Mouse (Mus musculus) megakaryocyte, adult 5-6 weeks (primary cell): ENCODE data around the gene Sh3pxd2b. TPM values are rescaled to one million over a fixed set of nuclear protein-coding genes. Genes with fewer than 3 reads are reported as not detected.

ENCODE experiments used
- ATAC-seq: 2 replicates; pipeline ENCODE4 v1.8.0; 2016; ENCODE audit warnings: mild to moderate bottlenecking, inconsistent platforms; ENCODE audit not compliant: poor library complexity, severe bottlenecking
- total RNA-seq, 2 experiments: library from RNA; stranded (forward) in 1 of 2; stranded (reverse) in 1 of 2; fragments of 153-499, 151-499 nt in 1 of 2; fragments of 221-1000, 200-1000 nt in 1 of 2; gene quantifications; 2 replicates each; pipeline versions ENCODE4 v1.2.3 to v1.2.4; 2015 to 2017

Gene Sh3pxd2b
- total RNA-seq (2015) (5.3 and 7.0 TPM in 2 replicates), total RNA-seq (2017) (2.4 and 2.9 TPM in 2 replicates)

- ATAC-seq: peak; percentile 34
These were observed at the start of gene Sh3pxd2b for GRCm38 (mm10) chr11:32347607-32348432. Sh3pxd2b (plus strand) TSS chr11:32347820.

DNA sequence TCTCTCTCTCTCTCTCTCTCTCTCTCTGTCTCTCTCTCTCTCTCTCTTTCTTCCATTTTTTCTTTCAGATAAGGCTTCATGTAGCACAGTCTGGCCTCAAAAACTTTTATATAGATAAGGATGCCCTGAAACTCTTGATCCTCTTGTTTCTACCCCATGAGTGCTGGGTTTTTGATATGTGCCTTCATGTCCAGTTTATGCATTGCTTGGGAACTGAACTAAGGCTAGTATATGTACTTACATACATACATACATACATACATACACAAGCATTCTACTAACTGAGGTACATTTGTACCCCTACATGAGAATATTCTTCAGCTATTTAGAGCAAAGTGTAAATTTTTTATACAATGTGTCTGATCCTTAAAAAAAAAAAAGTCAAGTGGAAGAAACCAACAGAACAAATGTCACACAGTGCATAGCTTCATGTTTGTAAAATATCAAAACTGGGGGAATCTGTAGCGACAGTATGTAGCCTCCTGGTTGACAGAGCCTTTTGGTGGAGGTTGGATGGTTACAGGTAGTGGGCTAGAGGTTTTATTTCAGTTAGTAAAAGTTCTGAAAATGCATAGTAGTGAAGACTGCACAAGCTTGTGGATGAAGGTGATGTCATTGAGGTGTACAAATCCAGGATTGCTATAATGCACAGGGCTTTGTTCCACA lies 49.6 kb upstream of the Sh3pxd2b start:
- no peak for ATAC-seq

GRCm38 (mm10) chr11:32298532-32298918 lies 49.1 kb upstream of the Sh3pxd2b start:
- ATAC-seq: no peak

GRCm38 (mm10) chr11:32299865-32300264 lies 47.8 kb upstream of the Sh3pxd2b start, which contains the start of gene Hbq1a:
Hbq1a (plus strand) TSS chr11:32300069.
- peak; percentile 77 for ATAC-seq

DNA sequence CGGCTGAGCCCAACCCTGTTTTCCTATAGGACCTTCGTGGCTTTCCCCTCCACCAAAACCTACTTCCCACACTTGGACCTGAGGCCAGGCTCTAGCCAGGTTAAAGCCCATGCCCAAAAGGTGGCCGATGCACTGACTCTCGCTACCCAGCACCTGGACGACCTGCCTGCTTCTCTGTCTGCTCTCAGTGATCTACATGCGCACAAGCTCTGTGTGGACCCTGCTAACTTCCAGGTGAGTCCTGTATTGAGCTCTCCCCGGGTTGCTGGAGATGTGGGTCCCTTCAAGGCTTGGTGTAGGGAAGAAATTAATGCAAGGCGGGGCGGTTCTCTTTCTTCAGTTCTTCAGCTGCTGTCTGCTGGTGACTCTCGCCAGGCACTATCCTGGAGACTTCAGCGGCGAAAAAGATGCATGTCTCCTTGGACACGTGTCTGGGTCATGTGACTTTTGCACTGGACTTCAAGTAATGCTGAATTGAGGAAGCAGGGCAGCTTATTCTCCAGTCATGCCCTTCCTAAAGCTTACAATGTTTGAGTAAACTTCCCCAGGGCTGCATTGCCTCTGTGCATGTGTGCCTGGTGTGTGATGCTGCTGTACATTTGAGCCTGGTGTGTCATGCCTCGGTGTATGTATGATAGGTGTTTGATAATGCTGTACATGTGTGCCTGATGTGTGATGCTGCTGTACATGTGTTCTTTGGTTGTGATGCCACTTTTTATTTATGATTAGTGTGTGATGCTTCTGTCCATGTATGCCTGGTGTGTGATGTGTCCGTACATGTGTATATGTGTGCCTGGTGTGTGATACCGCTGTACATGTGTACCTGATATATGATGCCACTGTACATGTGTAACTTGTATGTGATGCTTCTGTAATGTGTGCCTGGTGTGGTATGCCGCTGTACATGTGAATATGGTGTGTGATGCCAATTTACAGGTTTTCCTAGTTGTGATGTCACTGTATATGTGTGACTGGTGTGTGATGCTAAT lies 47.0 kb upstream of the Sh3pxd2b start:
- ATAC-seq: peak; percentile 36

DNA sequence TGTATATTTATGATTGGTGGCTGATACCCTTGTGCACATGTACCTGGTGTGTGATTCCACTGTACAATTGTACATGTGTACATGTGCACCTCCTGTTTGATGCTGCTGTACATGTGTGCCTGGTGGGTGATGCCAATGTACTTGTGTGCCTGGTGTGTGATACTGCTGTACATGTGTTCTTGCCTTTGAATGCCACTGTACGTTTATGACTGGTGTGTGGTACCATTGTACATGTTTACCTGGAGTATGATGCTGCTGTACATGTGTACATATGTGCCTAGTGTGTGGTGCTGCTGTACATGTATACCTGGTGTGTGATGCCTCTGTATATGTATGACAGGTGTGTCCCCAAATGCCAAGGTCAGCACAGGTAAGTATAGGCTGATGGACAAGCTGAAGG lies 46.1 kb upstream of the Sh3pxd2b start:
- no peak for ATAC-seq

GRCm38 (mm10) chr11:32302824-32303419 lies 44.7 kb upstream of the Sh3pxd2b start:
- ATAC-seq: no peak

DNA sequence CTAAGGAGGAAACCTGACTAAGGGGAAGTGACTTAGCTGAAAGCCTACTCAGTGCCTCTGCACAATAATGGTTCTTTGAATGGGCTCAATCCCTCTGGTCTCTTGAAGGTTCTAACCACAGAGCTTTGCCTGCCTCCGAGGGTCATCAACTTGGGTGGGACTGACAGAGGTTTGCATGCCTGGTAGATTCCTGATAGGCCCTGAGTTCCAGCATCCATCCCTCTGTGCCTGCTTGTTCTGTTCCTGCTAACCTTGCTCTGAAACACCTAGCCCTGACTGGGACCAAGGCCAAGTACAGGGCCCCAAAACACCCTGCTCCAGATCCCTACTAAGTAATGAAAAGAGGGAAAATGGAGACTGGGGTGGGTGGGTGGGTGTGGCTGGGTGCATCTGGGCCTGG lies 44.2 kb upstream of the Sh3pxd2b start:
- no peak for ATAC-seq

GRCm38 (mm10) chr11:32307006-32307405 lies 40.6 kb upstream of the Sh3pxd2b start:
- ATAC-seq: no peak

GRCm38 (mm10) chr11:32309446-32309845 lies 38.2 kb upstream of the Sh3pxd2b start:
- ATAC-seq: no peak

GRCm38 (mm10) chr11:32309928-32310327 lies 37.7 kb upstream of the Sh3pxd2b start:
- no peak for ATAC-seq

DNA sequence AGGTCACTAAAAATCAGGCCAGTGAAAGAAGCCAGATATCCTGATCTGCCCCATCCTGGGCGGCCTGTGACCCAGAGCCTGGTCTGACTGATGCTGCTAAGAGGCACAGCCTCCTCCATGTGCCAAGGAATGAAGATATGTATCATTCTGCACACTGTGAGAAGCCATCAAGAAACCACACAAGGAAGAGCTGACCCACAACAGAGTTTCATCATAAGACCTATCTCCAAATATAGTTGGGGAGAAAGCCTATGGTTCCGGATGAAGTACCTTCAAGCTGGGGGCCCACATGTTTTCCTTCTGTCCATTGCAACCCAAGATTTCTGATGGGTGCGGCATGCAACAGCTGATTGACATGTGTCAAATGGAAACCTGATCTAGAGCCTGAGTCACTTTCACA lies 31.6 kb upstream of the Sh3pxd2b start:
- no peak for ATAC-seq

GRCm38 (mm10) chr11:32320507-32321195 lies 27.0 kb upstream of the Sh3pxd2b start:
- 0 out of 2 replicates have a peak, but pooled peaks have one; percentile 6 for ATAC-seq

- peak; percentile 73 for ATAC-seq
These were observed 26.4 kb upstream of the Sh3pxd2b start for GRCm38 (mm10) chr11:32321196-32321565.

- peak; percentile 96 for ATAC-seq
These were observed 23.0 kb upstream of the Sh3pxd2b start for GRCm38 (mm10) chr11:32324609-32325008.

DNA sequence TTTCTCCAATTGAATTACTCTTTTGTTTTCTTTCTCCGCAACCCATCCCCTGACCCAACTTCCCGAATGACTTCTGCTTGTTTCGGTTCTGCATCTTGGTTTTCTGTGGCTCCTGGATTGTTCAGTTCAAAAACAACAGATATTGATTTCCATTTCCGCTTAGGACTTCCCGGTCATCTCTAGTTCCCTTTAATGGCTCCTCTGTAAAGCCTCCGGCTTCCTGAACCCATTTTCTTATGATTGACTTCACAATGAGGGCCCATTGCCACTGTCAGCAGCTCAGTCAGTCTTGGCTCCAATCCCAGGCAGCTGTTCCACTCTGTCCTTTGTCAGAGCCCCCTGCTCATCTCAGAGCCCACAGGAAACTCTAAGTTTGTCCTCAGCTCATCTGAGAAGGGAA lies 16.5 kb upstream of the Sh3pxd2b start:
- peak; percentile 88 for ATAC-seq

GRCm38 (mm10) chr11:32331861-32332260 lies 15.8 kb upstream of the Sh3pxd2b start:
- no peak for ATAC-seq

DNA sequence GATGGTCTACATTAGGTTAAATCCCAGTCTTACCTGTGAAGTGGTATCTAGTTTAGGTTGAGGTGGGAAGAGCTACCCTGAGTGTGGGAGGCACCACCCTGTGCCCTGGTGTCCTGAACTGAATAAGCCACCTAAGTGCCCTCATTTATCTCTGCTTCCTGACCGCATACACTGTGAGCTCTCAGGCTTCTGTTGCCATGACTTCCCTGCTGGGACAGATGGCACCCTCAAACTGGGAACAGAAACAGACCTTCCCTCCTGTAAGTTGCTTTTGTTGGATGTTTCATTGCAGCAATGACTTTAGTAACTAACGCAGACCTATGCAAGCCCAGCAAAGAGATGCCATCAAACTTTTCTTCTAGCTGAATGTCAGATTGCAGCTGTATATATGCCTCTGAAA lies 14.4 kb upstream of the Sh3pxd2b start:
- peak; percentile 67 for ATAC-seq

- ATAC-seq: no peak
These were observed 11.1 kb upstream of the Sh3pxd2b start for GRCm38 (mm10) chr11:32336435-32336907.

DNA sequence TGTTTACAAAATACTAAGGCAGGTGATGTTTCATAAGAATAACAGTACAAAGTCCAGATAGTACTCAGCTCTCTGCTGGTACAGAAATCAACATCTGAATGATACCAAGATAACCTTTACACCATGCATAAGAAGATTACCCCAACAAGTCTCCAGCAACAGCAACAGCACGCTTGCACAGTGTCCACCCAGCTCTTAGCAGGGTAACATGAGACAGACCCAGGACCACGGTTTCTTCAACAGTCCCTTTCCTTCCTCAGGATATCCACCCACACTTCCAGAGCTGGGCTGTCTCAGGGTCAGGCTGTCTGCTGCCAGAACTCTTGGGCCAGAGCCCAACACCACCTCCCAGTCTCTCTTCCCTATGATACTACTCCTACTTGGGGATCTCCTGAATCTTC lies 8.5 kb upstream of the Sh3pxd2b start:
- no peak for ATAC-seq
